Mouse (Mus musculus) cerebellum, postnatal 25 days (tissue): ENCODE measurements around the gene Spdya.
"Not testable (repeated sequence)": the region's sequence is repeated elsewhere in the genome, so short reads cannot be mapped to it uniquely, and the experiment has no call there.

ENCODE experiments used
- DNase-seq, 2 experiments: peaks; one replicate each; pipeline ENCODE4 v3.0.0; 2021; ENCODE audit warnings: mixed read lengths in 2 of 2

The Spdya gene

GRCm38 (mm10) chr17:71551757-71552451 lies at the start of gene Spdya:
Spdya (plus strand) TSS chr17:71552061.
- peak; percentile 93 to 96 for DNase-seq

DNA sequence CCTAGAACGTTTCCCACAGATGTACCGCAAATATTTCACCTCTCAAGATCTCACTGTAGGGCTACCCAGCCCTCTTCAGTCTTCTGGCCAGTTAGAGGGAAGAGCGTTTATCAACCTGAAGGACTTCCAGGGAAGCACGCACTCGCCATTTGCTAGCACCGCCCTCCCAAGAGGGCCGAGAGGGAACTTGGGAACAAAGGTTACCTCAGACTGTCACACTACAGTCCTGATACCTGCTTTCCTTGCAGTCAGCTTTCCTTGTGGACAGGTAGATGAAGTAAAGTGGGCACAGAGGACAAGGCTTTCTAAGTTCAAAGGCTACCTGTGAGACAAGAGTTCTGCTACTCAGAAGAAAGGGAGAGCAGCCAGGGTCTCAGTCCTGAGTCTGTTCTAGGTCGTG lies 45.0 kb upstream of the Spdya start:
- DNase-seq: no peak

DNA sequence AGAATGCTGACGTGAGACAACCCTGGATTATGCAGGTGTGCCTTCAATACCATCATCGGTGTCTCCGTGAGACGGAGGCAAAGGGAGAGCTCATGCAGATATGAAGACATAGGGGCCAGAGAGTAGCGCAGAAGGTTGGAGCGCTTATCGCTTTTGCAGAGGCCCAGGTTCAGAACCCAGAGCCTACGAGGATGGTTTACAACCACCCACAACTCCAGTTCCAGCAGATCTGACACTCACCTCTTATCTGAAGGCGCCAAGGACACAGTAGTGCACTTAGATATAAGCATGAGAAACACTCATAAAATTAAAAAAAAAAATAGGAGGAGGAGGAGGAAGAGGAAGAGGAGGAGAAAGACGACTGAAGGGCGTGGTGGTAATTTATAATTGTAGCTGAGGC lies 41.6 kb upstream of the Spdya start:
- DNase-seq: no peak

DNA sequence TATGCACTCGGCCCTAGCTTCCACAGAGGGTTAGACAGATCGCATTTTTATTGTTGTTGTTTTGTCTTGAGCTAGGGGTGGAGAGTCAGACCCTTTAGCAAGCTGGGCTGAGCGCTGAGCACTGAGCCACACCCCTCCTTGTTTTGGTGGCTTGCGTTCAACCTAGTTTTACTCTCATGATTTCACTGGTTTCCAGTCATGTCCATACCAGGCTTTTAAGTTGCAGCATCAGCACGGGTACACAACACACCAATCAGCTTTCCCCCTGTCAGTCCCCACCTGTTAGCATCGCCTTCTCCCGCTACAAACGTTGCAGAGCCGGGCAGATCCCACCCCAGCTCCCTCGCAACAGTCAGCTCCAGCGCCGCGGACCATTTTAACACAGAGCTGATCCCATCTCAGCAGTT lies 25.6 kb upstream of the Spdya start:
- no peak for DNase-seq

DNA sequence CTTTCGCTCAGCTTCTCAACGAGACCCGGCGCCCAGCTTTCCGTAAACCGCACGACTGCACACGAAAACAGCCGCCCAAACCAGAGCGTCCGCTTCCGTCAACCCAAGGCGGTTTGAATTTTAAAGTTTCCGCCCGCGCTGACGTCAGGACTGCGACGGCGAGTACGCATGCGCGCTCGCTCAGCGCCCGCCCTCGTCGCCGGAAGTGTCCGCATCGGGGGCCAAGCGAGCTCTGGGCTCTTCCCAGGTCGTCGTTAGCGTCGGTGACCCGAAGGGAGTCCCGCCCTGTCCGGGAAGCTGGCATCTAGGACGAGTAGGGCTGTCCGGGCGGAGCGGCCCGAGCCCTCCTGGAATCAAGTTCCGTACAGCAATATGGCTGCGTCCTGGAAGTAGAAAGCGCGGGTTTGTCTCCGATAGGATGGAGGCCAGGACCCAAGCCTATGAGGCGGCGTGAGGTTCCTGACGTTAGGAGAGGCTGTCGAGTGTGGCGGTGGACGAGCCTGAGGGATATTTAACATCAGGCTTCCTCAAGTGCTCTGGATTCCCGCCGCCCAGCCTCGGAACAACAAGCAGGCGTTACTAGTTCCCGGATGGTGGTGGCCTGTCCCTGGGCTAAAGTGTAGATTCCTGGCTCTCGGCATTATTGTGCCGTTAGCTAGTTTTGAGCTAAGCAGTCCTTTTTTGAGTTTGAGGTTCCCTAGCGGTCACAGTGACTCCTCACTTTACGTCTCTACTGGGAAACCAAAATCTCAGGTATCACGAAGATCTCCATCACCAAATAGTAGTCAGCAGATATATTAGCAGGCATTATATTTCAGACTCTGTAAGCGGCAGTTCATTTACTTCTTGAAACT lies 24.9 kb upstream of the Spdya start, which contains the start of gene Ndc80:
TSS of gene Ndc80 (minus strand) at position 147 of the 854 bp plus-strand sequence.
- peak; percentile 95 to 96 for DNase-seq

DNA sequence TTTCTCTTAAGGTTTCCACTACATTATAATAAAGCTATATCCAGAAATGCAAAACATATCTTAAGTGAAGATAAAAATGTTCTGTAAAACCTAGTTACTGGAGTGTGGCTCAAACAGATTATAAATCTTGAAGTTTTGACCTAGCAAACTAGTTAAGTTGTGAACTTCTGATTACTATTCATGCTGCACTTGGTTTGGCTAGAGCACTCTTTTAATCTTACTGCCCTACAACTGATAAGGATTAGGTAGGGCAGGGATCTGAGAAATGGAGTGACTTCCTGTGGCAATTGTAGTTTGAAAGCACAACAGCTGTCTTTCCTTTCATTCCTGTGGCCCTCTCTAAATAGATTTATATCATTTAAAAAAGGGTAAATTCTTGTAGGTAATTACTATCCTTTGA lies 23.8 kb upstream of the Spdya start:
- DNase-seq: no peak

GRCm38 (mm10) chr17:71535595-71535994 lies 16.3 kb upstream of the Spdya start:
- DNase-seq: not testable (repeated sequence)

DNA sequence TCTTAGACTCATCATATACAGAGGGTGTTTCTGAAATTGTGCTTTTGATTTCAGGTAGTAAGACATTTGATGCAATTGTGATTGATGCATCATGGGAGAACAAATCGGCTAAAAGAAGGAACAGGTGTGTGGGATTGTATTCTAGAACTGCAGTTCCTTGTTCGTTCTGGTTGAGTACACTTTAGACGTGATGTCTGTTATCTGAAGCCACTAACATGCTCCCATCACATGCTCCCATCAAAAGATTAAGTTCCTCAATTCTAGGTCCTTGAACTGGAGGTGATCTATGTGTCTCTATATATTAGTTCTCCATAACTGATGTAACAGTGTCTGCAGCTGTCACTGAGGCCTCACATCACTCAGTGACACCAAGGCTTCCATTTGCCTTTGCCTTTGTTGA lies 14.7 kb upstream of the Spdya start:
- DNase-seq: no peak

DNA sequence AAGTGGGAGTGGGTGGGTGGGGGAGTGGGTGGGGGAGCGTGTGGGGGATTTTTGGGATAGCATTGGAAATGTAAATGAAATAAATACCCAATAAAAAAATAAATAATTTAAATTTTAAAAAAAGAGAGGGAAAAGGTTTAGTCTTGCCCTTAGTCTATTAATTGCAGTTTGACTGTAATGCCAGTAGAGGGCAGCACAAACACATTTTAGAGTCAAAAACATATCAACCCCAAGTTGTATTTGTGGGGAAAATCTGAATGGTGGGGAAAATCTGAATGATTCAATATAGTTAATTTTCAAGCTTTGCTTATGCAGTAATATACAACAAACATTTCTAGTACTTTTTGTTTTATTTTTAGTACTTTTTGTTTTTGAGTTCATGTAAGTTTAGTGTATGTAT lies 3.3 kb upstream of the Spdya start:
- DNase-seq: peak in 1 of 2 experiments; percentile 7

GRCm38 (mm10) chr17:71551350-71551749 lies 511 bp upstream of the Spdya start:
- no peak for DNase-seq

GRCm38 (mm10) chr17:71552901-71553300 lies 1.0 kb downstream of the Spdya start:
- DNase-seq: peak; percentile 5 to 14

DNA sequence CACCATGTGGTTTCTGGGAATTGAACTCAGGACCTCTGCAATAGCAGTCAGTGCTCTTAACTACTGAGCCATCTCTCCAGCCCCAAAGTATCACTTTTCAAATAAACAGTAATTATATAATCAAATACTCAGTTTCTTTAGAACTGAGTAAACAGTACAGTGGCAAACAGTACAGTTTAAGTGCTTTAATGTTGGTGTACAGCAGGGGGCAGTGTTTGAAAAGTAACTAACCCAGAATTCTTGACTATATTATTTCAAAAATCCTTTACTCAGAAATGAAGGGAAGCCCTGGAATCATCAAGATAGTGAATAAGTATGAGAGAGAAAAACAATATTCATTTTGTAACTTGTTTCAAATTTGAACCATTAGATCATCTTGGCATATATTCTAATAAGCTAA lies 9.8 kb downstream of the Spdya start:
- DNase-seq: peak in 1 of 2 experiments; percentile 57

GRCm38 (mm10) chr17:71579176-71579705 lies 27.4 kb downstream of the Spdya start:
- no peak for DNase-seq

- peak in 1 of 2 experiments; percentile 17 for DNase-seq
These were observed 46.2 kb downstream of the Spdya start for GRCm38 (mm10) chr17:71597881-71598658.

GRCm38 (mm10) chr17:71598659-71599554 lies 47.0 kb downstream of the Spdya start:
- peak; percentile 95 to 96 for DNase-seq

- DNase-seq: peak; percentile 95 to 97
These were observed 63.9 kb downstream of the Spdya start, which contains the start of gene Wdr43 for GRCm38 (mm10) chr17:71615638-71616318. Wdr43 (plus strand) TSS chr17:71615895.

- DNase-seq: no peak
These were observed 64.6 kb downstream of the Spdya start for GRCm38 (mm10) chr17:71616319-71617032.

GRCm38 (mm10) chr17:71617033-71617362 lies 65.1 kb downstream of the Spdya start:
- DNase-seq: no peak

GRCm38 (mm10) chr17:71617974-71618373 lies 66.1 kb downstream of the Spdya start:
- no peak for DNase-seq

- no peak for DNase-seq
These were observed 79.9 kb downstream of the Spdya start for GRCm38 (mm10) chr17:71631806-71632205.
